Mouse (Mus musculus) CH12.LX (cell line): ENCODE measurements around the gene Mcm9. TPM values are rescaled to one million over a fixed set of nuclear protein-coding genes. Genes with fewer than 3 reads are reported as not detected.
"Not testable (repeated sequence)": the region's sequence is repeated elsewhere in the genome, so short reads cannot be mapped to it uniquely, and the experiment has no call there.

Experiments
- DNase-seq: peaks from one replicate; pipeline ENCODE4 v3.0.0-alpha.2; 2013; ENCODE audit errors: extremely low read depth
- H3K27ac ChIP-seq: 2 replicates; pipeline ENCODE4 v1.5.1; 2012; ENCODE audit warnings: low read depth, mild to moderate bottlenecking, control low read depth, moderate library complexity; ENCODE audit not compliant: insufficient read depth
- H3K27me3 ChIP-seq: replicated peaks from 2 replicates; pipeline ENCODE3; 2012; ENCODE audit warnings: inconsistent platforms
- H3K36me3 ChIP-seq, 2 experiments: replicated peaks in 1 of 2; 2 replicates each; pipeline versions ENCODE3 to v1.6.1; 2012; ENCODE audit warnings: inconsistent platforms in 1 of 2, low read length in 1 of 2, mild to moderate bottlenecking in 1 of 2, mixed read lengths in 1 of 2, moderate library complexity in 1 of 2; ENCODE audit not compliant: control insufficient read depth in 1 of 2, insufficient read depth in 1 of 2
- H3K4me1 ChIP-seq, 2 experiments: 2 replicates each; pipeline ENCODE4 v1.6.1; 2012; ENCODE audit warnings: inconsistent platforms in 1 of 2, moderate library complexity in 1 of 2; ENCODE audit not compliant: insufficient read depth in 2 of 2, control insufficient read depth in 1 of 2
- H3K4me2 ChIP-seq: 2 replicates; pipeline ENCODE4 v1.6.1; 2012; ENCODE audit warnings: low read depth, mild to moderate bottlenecking, control low read depth; ENCODE audit not compliant: poor library complexity, insufficient read depth, severe bottlenecking
- H3K4me3 ChIP-seq, 3 experiments: fragments of 150-350 bp in 1 of 3; sonication (generic) in 1 of 3; replicated peaks in 1 of 3; 2 replicates each; pipeline versions ENCODE3 to v1.5.1; 2011 to 2012; ENCODE audit warnings: low read depth in 2 of 3, low read length in 2 of 3, mild to moderate bottlenecking in 2 of 3, moderate library complexity in 2 of 3, control low read depth in 1 of 3, improper control_type of control experiment in 1 of 3, inconsistent platforms in 1 of 3, mixed read lengths in 1 of 3; ENCODE audit not compliant: poor library complexity in 1 of 3
- H3K79me2 ChIP-seq: replicated peaks from 2 replicates; pipeline ENCODE4 v1.6.1; 2012; ENCODE audit warnings: mild to moderate bottlenecking, moderate library complexity; ENCODE audit not compliant: control insufficient read depth, poor library complexity, insufficient read depth, severe bottlenecking; ENCODE audit errors: extremely low read depth
- H3K9ac ChIP-seq: 2 replicates; pipeline ENCODE4 v1.6.1; 2012; ENCODE audit warnings: low read depth, mild to moderate bottlenecking, control low read depth, moderate library complexity; ENCODE audit not compliant: insufficient read depth
- H3K9me3 ChIP-seq: replicated peaks from 2 replicates; pipeline ENCODE3; 2012; ENCODE audit warnings: low read length, inconsistent platforms, mixed read lengths
- CHD2 ChIP-seq: IDR thresholded peaks from 2 replicates; pipeline ENCODE4 v1.6.1; 2011; ENCODE audit warnings: low read length, improper control_type of control experiment
- E2F4 ChIP-seq: IDR thresholded peaks from 2 replicates; pipeline ENCODE4 v1.6.1; 2011; ENCODE audit warnings: low read depth, low read length, improper control_type of control experiment; ENCODE audit not compliant: insufficient replicate concordance
- ELF1 ChIP-seq: IDR thresholded peaks from 2 replicates; pipeline ENCODE4 v1.6.1; 2014; ENCODE audit warnings: low read depth, mild to moderate bottlenecking, inconsistent platforms, low read length, improper control_type of control experiment
- GABPA ChIP-seq: IDR thresholded peaks from 2 replicates; pipeline ENCODE4 v1.6.1; 2012; ENCODE audit warnings: low read depth, low read length, improper control_type of control experiment, inconsistent platforms; ENCODE audit not compliant: insufficient replicate concordance
- HCFC1 ChIP-seq: IDR thresholded peaks from 2 replicates; pipeline ENCODE4 v1.6.1; 2012; ENCODE audit warnings: low read depth, mild to moderate bottlenecking, inconsistent platforms, low read length, improper control_type of control experiment
- JUN ChIP-seq: IDR thresholded peaks from 2 replicates; pipeline ENCODE4 v1.6.1; 2011; ENCODE audit warnings: low read depth, mild to moderate bottlenecking, low read length, improper control_type of control experiment, moderate library complexity; ENCODE audit not compliant: insufficient read depth
- JUND ChIP-seq: conservative IDR thresholded peaks from 2 replicates; pipeline ENCODE4 v1.6.1; 2011; ENCODE audit warnings: low read depth, low read length, improper control_type of control experiment
- MAZ ChIP-seq: IDR thresholded peaks from 2 replicates; pipeline ENCODE4 v1.6.1; 2012; ENCODE audit warnings: low read depth, mild to moderate bottlenecking, inconsistent platforms, low read length, improper control_type of control experiment, moderate library complexity
- MEF2A ChIP-seq: IDR thresholded peaks from 2 replicates; pipeline ENCODE4 v1.6.1; 2014; ENCODE audit warnings: low read depth, mild to moderate bottlenecking, inconsistent platforms, low read length, improper control_type of control experiment, borderline replicate concordance
- MXI1 ChIP-seq: IDR thresholded peaks from 2 replicates; pipeline ENCODE4 v1.6.1; 2011; ENCODE audit warnings: mild to moderate bottlenecking, low read depth, low read length, improper control_type of control experiment
- NRF1 ChIP-seq: IDR thresholded peaks from 2 replicates; pipeline ENCODE4 v1.6.1; 2014; ENCODE audit warnings: low read depth, mild to moderate bottlenecking, inconsistent platforms, low read length, improper control_type of control experiment, moderate library complexity
- POLR2A ChIP-seq: IDR thresholded peaks from 2 replicates; pipeline ENCODE4 v1.6.1; 2011; ENCODE audit warnings: low read depth, mild to moderate bottlenecking, improper control_type of control experiment, low read length
- POLR2AphosphoS2 ChIP-seq: IDR thresholded peaks from 2 replicates; pipeline ENCODE4 v1.6.1; 2011; ENCODE audit warnings: low read depth, low read length, improper control_type of control experiment
- RAD21 ChIP-seq: IDR thresholded peaks from 2 replicates; pipeline ENCODE4 v1.6.1; 2011; ENCODE audit warnings: low read depth, mild to moderate bottlenecking, low read length, improper control_type of control experiment, moderate library complexity
- SIN3A ChIP-seq: IDR thresholded peaks from 2 replicates; pipeline ENCODE4 v1.6.1; 2012; ENCODE audit warnings: low read length, improper control_type of control experiment, inconsistent platforms
- TCF12 ChIP-seq: IDR thresholded peaks from 2 replicates; pipeline ENCODE4 v1.6.1; 2014; ENCODE audit warnings: low read depth, mild to moderate bottlenecking, inconsistent platforms, low read length, improper control_type of control experiment
- USF2 ChIP-seq: conservative IDR thresholded peaks from 2 replicates; pipeline ENCODE4 v1.6.1; 2011; ENCODE audit warnings: low read depth, low read length, improper control_type of control experiment
- ZKSCAN1 ChIP-seq: IDR thresholded peaks from 2 replicates; pipeline ENCODE4 v1.6.1; 2012; ENCODE audit warnings: low read depth, inconsistent platforms, low read length, improper control_type of control experiment, borderline replicate concordance
- ZMIZ1 ChIP-seq: IDR thresholded peaks from 2 replicates; pipeline ENCODE4 v1.6.1; 2012; ENCODE audit warnings: low read depth, mild to moderate bottlenecking, inconsistent platforms, low read length, improper control_type of control experiment
- ZNF384 ChIP-seq: IDR thresholded peaks from 2 replicates; pipeline ENCODE4 v1.6.1; 2012; ENCODE audit warnings: low read depth, low read length, improper control_type of control experiment, inconsistent platforms
- dilution Hi-C: fragments of 300-500 bp; cut with MboI; formaldehyde crosslinking; loops from 2 replicates; pipeline ENCODE4 v1.14.3; 2020; ENCODE audit warnings: low sequenced_read_pairs; ENCODE audit not compliant: extremely low pct_unique_long_range_greater_than_20kb, extremely low pct_ligation_motif_present
- in situ Hi-C: fragments of 300-500 bp; cut with MboI; formaldehyde crosslinking; loops from 3 replicates; pipeline ENCODE4 v1.14.3; 2019; ENCODE audit warnings: low sequenced_read_pairs, low pct_ligation_motif_present, low pct_unique_long_range_greater_than_20kb, mixed read lengths
- polyA plus RNA-seq: library from polyadenylated mRNA; unstranded; fragments of >175 nt; gene quantifications from 2 replicates; pipeline ENCODE4 v1.2.1, GENCODE M21; 2012; ENCODE audit warnings: low read depth; ENCODE audit not compliant: insufficient read length
- total RNA-seq, 2 experiments: library from RNA; depleted of rRNA; stranded (reverse); fragments of 300-350 nt in 1 of 2; fragments of >200 nt in 1 of 2; gene quantifications; 2 replicates each; pipeline ENCODE4 v1.2.3; 2012 to 2014

The Mcm9 gene
- total and polyA plus RNA-seq, 3 experiments: 6.7 to 15.9 (median 9.7) TPM

GRCm38 (mm10) chr10:53499518-53499917 is 130.7 kb downstream of the Mcm9 start (continued):
- TF ChIP-seq MXI1: no peak
- TF ChIP-seq HCFC1: no peak

GRCm38 (mm10) chr10:53495349-53495748 is 134.9 kb downstream of the Mcm9 start:
- H3K79me2 ChIP-seq, H3K4me2 ChIP-seq, H3K4me1 ChIP-seq, DNase-seq, H3K36me3 ChIP-seq, H3K4me3 ChIP-seq, dilution Hi-C loops, H3K27ac ChIP-seq, H3K27me3 ChIP-seq, H3K9ac ChIP-seq, H3K9me3 ChIP-seq, in situ Hi-C loops: not testable (repeated sequence)

GRCm38 (mm10) chr10:53493954-53494353 is 136.3 kb downstream of the Mcm9 start:
- Histone ChIP-seq H3K9ac (no peak overlapping the region), H3K4me3 (no peak overlapping the region), H3K4me1 (no peaks in the 10 kb centered on the region), H3K9me3 (no peaks in the 10 kb centered on the region), H3K79me2 (no peaks in the 10 kb centered on the region), H3K4me2 (no peak overlapping the region), H3K36me3 (no peaks in the 10 kb centered on the region), H3K27ac (no peak overlapping the region), H3K27me3 (no peaks in the 10 kb centered on the region)
- no peak for DNase-seq
- TF ChIP-seq GABPA (no peak), E2F4 (no peak), ELF1 (no peak), MEF2A (no peak), ZKSCAN1 (no peak), POLR2AphosphoS2 (no peak), CHD2 (no peak), MAZ (no peak), ZNF384 (no peak), JUND (no peak), USF2 (no peak), MXI1 (no peak), SIN3A (no peak), POLR2A (no peak), RAD21 (no peak), JUN (no peak), TCF12 (no peak), NRF1 (no peak), ZMIZ1 (no peak)
- dilution Hi-C loops (no loop called here), in situ Hi-C loops (no loop called here)

Other genes with a start within 250 kb of the Mcm9 start
- gene Asf1a, start 33.7 kb downstream of the Mcm9 start, total RNA-seq (2012; rRNA removed): 35.5 and 46.5 TPM in 2 replicates
- 128 and 185 TPM in 2 replicates for gene Asf1a, start 33.7 kb downstream of the Mcm9 start, total RNA-seq (2014; rRNA removed)
- 107 and 133 TPM in 2 replicates for gene Asf1a, start 33.7 kb downstream of the Mcm9 start, polyA plus RNA-seq
- not detected in 2 replicates for gene Fam184a, start 120.7 kb upstream of the Mcm9 start, total RNA-seq (2012; rRNA removed)
- gene Fam184a, start 120.7 kb upstream of the Mcm9 start, total RNA-seq (2014; rRNA removed): not detected in 2 replicates
- gene Fam184a, start 120.7 kb upstream of the Mcm9 start, polyA plus RNA-seq: not detected in 2 replicates